Mouse (Mus musculus) heart, adult 2 months (tissue): ENCODE results near the gene Kcnip4.

Experiments
- EP300 ChIP-seq: fragments of 200-500 bp; IDR thresholded peaks from 2 replicates; pipeline ENCODE4 v1.6.1; 2011; ENCODE audit warnings: low read depth, low read length, control low read depth; ENCODE audit not compliant: insufficient read depth
- POLR2A ChIP-seq: fragments of 200-500 bp; IDR thresholded peaks from 2 replicates; pipeline ENCODE4 v1.6.1; 2011; ENCODE audit warnings: mild to moderate bottlenecking, low read depth, low read length, control low read depth; ENCODE audit not compliant: insufficient read depth

DNA sequence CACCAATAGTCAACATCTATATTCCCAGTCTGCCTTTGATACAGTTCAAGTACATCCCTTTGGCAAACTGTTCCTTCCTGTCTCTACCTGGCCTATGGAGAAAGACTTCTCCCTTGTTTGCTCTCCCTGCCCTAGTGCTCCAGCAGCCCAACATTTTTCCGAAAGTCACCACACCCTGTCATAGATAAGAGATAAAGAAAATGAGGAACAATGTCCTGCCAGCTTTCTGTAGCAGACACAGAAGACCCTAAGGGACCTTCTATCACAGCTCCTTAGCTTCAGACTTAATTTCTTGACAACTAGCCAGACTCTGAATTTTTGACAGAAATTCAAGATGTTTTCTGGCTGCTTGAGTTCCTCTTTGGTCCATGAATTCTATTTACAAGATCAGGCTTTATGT, 1013.4 kb downstream of the Kcnip4 start:
- TF ChIP-seq EP300 (no peak), POLR2A (no peak)
